Mouse (Mus musculus): Measurements from ENCODE around the gene Adipoq.

Gene Adipoq

DNA sequence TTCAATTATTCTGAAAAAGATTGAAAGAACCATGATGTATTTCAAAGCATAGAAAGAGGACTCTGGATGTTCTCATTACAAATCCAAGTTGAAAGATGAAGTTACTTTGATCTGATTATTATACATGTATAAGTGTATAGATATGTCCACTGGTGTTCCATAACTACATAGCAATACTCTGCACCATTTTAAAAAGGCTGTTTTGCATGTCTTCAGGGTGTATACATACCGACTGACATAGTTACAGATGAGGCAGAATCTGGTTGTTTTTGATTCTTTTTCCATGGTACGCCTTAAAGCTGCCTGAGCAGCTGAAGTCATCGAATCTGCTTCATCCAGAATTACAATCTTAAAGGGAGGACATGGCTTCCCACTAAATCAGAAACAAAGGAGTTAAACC is 30.9 kb upstream of the Adipoq start:
- DNase-seq: no peak

DNA sequence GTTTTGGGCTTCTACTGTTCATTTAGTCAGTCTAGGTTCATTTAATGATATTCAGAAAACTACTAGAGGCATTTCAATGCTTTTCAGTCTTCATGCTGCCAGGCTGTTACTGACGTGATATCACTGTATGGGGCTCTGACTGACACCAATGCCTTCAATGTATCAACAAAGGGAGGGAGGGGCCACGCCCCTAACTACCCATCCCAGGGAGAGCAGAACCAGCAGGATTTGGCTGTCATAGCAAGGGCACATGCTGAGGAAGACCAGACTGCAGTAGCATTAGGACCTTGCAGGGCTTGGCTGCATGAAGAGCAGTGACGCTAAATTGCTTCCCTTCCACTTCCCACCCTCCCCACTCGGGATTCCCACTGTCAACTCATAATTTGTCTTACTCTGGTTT is 29.2 kb upstream of the Adipoq start:
- no peak for DNase-seq

- DNase-seq: no peak
These were observed 23.9 kb upstream of the Adipoq start for GRCm38 (mm10) chr16:23122446-23122845.

DNA sequence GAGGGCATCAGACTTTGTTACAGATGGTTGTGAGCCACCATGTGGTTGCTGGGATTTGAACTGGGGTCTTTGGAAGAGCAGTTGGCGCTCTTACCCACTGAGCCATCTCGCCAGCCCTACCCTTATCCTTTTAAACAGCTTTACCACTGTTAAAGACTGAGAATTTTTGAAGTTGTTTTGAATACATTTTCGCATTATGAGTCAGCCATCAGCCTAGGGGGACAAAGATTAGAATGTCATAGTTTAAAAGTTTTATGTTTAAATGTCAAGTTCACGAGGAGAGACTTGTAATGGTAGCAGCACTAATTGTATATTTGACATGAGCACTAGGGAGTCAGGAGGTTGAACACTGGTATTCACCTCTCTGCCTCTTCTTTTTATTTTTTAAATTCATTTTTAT is 23.2 kb upstream of the Adipoq start:
- DNase-seq: no peak

GRCm38 (mm10) chr16:23124398-23124797 is 21.9 kb upstream of the Adipoq start:
- no peak for DNase-seq

- DNase-seq: no peak
These were observed 19.0 kb upstream of the Adipoq start for GRCm38 (mm10) chr16:23127311-23127672.

GRCm38 (mm10) chr16:23127673-23128375 is 18.5 kb upstream of the Adipoq start, which contains the start of gene Rfc4:
Gene Rfc4 (minus strand): TSS chr16:23127737.
- DNase-seq: peak; percentile 81 to 91

GRCm38 (mm10) chr16:23130303-23130702 is 16.0 kb upstream of the Adipoq start:
- DNase-seq: no peak

DNA sequence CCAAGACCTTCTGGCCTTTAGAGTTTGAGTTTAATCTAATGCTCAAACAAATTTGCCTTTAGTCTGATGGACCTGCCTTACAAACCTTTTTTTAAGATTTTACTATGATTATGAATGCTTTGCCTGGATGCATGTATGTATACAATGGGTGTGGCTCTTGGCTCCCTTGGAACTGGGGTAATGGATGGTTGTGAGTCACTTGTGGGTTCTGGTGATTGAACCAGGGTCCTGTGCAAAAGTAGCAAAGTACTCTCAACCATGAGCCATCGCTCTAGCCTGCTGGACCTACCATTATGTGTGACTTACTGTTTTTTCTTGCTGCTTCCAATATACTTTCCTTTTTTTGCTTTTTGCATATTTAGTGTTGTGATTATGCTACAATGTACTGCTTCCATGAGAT is 14.0 kb upstream of the Adipoq start:
- no peak for DNase-seq

DNA sequence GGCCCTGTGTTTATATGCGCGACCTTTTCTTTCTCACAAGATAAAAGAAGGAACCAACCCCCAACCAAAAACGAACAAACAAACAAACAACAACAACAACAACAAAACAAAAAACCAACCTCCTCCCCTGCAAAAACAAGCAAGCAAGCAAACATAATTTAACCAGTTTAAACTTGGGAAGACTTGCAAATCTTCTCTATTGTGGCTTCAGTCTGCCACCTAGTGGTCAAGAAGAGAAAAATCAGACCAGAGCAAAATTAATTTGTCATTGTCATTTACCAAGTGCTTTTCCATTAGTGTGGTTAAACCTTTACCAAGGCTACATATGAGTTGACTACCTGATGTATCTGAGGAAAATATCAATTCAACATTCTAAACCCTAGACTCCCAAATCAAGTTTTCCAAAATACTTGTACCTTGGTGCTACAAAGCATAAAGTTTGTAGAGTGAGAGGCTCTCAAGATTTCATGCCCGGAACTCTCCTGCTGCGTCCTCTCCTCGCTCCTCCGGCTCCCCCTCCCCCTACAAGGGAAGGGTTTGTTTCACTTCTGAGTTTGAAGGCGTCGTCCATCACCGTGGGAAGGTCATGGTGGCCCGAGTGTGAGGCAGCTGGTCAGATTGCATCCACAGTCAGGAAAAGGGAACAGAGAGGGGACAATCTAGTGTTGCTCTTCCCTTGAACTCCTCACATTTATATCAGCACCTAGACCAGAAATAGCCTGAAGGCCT is 10.8 kb upstream of the Adipoq start:
- no peak for DNase-seq

GRCm38 (mm10) chr16:23136406-23136970 is 9.8 kb upstream of the Adipoq start:
- no peak for DNase-seq

GRCm38 (mm10) chr16:23140911-23141310 is 5.4 kb upstream of the Adipoq start:
- peak in 1 of 2 experiments; percentile 21 for DNase-seq

DNA sequence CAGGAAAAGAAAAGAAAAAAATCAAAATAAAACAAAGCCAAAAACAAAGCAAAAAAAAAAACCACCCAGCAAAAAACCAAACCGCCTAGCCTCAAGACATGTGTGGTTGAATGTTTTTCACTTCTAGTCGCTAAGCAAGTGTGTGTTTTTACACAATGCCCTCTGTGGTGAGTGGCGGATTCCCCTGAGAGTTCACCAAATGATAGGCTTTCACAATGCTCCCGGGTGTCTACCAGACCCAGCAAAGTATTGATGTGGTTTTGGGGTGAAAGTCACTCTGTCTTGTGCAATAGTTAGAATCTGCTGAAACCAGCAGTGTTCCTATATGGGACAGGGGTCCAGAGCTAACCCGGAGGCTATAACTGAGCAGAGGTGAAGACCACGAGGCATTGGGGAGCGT is 2.0 kb upstream of the Adipoq start:
- DNase-seq: peak in 1 of 2 experiments; percentile 19

DNA sequence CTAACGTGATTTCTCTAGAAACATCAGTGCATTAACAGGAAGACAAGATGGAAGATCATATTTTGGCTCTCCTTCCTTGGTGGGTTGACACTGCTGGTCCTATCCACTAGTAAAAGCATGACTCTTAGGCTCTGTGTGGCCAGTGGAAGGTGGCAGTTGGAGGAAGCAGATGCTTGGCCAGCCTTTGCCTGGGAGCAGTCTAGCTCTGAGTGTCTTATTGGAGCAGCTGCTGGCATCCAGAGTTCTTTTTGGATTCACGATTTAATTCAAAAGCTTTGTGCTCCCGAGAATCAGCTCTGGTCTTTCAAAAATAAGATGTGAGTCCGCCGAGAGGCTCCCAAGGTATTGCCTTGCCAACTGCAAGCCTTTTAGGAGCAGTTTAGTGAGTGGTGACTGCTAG is 1.1 kb upstream of the Adipoq start:
- DNase-seq: no peak

DNA sequence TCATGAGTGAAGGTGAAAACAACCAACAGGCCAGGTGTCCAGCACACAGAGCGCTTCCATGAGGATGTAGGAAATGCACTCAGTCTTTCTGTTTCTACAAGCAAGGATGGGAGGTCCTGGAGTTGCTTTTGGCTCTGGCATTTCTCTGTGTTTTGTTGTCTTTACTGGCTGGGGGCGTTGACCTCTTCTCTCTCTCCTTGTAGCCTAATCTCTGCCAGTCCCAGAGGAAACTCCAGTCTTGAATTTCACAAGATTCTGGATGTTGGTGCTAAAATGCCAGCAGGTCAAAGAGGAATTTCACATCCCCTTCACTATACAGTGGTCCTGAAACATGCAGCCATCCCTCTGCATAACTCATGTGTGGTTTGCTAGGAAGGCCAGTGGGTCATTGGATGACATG is 2.6 kb downstream of the Adipoq start:
- no peak for DNase-seq

GRCm38 (mm10) chr16:23149396-23149795 is 3.1 kb downstream of the Adipoq start:
- no peak for DNase-seq

- peak in 1 of 2 experiments; percentile 16 for DNase-seq
These were observed 5.1 kb downstream of the Adipoq start for GRCm38 (mm10) chr16:23151423-23151822.

GRCm38 (mm10) chr16:23154261-23154660 is 7.9 kb downstream of the Adipoq start:
- no peak for DNase-seq

- DNase-seq: no peak
These were observed 10.7 kb downstream of the Adipoq start for GRCm38 (mm10) chr16:23157013-23157412.

GRCm38 (mm10) chr16:23158292-23158691 is 12.0 kb downstream of the Adipoq start:
- no peak for DNase-seq

- no peak for DNase-seq
These were observed 12.6 kb downstream of the Adipoq start for GRCm38 (mm10) chr16:23158957-23159356.

GRCm38 (mm10) chr16:23159749-23160148 is 13.4 kb downstream of the Adipoq start:
- no peak for DNase-seq

DNA sequence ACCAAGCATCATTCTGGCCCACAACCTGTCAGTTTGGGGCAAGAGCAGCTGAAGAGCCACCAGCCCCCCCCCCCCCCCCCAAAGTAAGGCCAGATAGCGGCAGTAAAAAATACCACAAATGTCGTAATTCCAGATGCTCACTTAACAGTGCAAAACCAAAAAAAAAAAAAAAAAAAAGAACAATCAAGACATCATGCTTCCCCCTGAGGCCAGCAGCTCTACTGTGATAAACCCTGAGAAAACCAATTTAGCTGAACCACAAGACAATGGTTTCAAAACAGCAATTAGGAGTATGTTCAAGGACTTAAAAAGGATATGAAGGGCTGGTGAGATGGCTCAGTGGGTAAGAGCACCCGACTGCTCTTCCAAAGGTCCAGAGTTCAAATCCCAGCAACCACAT is 15.8 kb downstream of the Adipoq start:
- DNase-seq: no peak

GRCm38 (mm10) chr16:23164443-23164842 is 18.1 kb downstream of the Adipoq start:
- DNase-seq: no peak

All from spleen, adult 18-20 months (tissue).